Mouse (Mus musculus) layer of hippocampus, adult 2 months (tissue): ENCODE measurements at regions not wholly inside any gene's neighbourhood (a gene's known extent, or its start where the extent isn't known, plus 50 kb on each side); places are given as distances from the start of the nearest gene placed in this dataset.
A peak's percentile ranks its signal among the peaks of the same experiment; 100 is the strongest.
"Not testable (repeated sequence)": the region's sequence is repeated elsewhere in the genome, so short reads cannot be mapped to it uniquely, and the experiment has no call there.

Experiments used
- DNase-seq, 2 experiments: peaks; one replicate each; pipeline ENCODE4 v3.0.0; 2022; ENCODE audit warnings: low spot score in 2 of 2
- H3K27ac ChIP-seq: fragments of 200-600 bp; 2 replicates; pipeline ENCODE4 v1.8.1; 2022
- H3K4me3 ChIP-seq: fragments of 200-600 bp; 2 replicates; pipeline ENCODE4 v1.8.1; 2022; ENCODE audit warnings: mild to moderate bottlenecking
- CTCF ChIP-seq: fragments of 200-600 bp; conservative IDR thresholded peaks from 2 replicates; pipeline ENCODE4 v1.8.1; 2022; ENCODE audit warnings: antibody characterized with exemption, mild to moderate bottlenecking, moderate library complexity

GRCm38 (mm10) chr10:19297669-19298068 is 58.7 kb upstream of the Olig3 start:
- H3K27ac ChIP-seq = no peak overlapping the region
- TF ChIP-seq CTCF = peak; percentile 76
- H3K4me3 ChIP-seq = no peak overlapping the region
- DNase-seq = no peak

- no peak for TF ChIP-seq CTCF
- H3K4me3 ChIP-seq = no peak overlapping the region
- H3K27ac ChIP-seq = no peak overlapping the region
- DNase-seq = no peak
Measured at GRCm38 (mm10) chr10:19295388-19296013, 60.8 kb upstream of the Olig3 start.

- DNase-seq = no peak
Measured at GRCm38 (mm10) chr10:19291474-19291873, 64.9 kb upstream of the Olig3 start.

GRCm38 (mm10) chr10:19291039-19291438 is 65.3 kb upstream of the Olig3 start:
- H3K27ac ChIP-seq, DNase-seq, H3K4me3 ChIP-seq: not testable (repeated sequence)

More at GRCm38 (mm10) chr10:19291474-19291873, 64.9 kb upstream of the Olig3 start:
- TF ChIP-seq CTCF = no peak
- no peak overlapping the region for H3K4me3 ChIP-seq
- no peak overlapping the region for H3K27ac ChIP-seq

- Histone ChIP-seq H3K27ac (no peak overlapping the region), H3K4me3 (no peak overlapping the region)
- TF ChIP-seq CTCF = no peak
- no peak for DNase-seq
Measured at GRCm38 (mm10) chr10:19282166-19282565, 74.2 kb upstream of the Olig3 start.

- TF ChIP-seq CTCF = no peak
- Histone ChIP-seq H3K27ac (no peak overlapping the region), H3K4me3 (no peak overlapping the region)
- DNase-seq = no peak
Measured at GRCm38 (mm10) chr10:19281021-19281420, 75.3 kb upstream of the Olig3 start.

GRCm38 (mm10) chr10:19278189-19278842 is 78.0 kb upstream of the Olig3 start:
- DNase-seq = no peak
- no peak overlapping the region for H3K4me3 ChIP-seq
- TF ChIP-seq CTCF = no peak
- no peak overlapping the region for H3K27ac ChIP-seq

- Histone ChIP-seq H3K27ac (no peak overlapping the region), H3K4me3 (no peak overlapping the region)
- peak; percentile 76 to 79 for DNase-seq
- TF ChIP-seq CTCF = no peak
Measured at GRCm38 (mm10) chr10:19277103-19277827, 79.1 kb upstream of the Olig3 start.

- Histone ChIP-seq H3K27ac (no peak overlapping the region), H3K4me3 (no peak overlapping the region)
- no peak for DNase-seq
- TF ChIP-seq CTCF = no peak
Measured at GRCm38 (mm10) chr10:19274985-19275384, 81.3 kb upstream of the Olig3 start.

GRCm38 (mm10) chr10:19269418-19269817 is 86.9 kb upstream of the Olig3 start:
- Histone ChIP-seq H3K27ac (no peak overlapping the region), H3K4me3 (no peak overlapping the region)
- no peak for TF ChIP-seq CTCF
- DNase-seq = no peak

- TF ChIP-seq CTCF = no peak
- no peak for DNase-seq
- H3K27ac ChIP-seq = no peak overlapping the region
- no peak overlapping the region for H3K4me3 ChIP-seq
Measured at GRCm38 (mm10) chr10:19268051-19268450, 88.3 kb upstream of the Olig3 start.

GRCm38 (mm10) chr10:19240102-19240759 is 116.1 kb upstream of the Olig3 start:
- Histone ChIP-seq H3K4me3 (no peak overlapping the region), H3K27ac (no peak overlapping the region)
- DNase-seq = peak; percentile 44 to 52
- peak; percentile 85 for TF ChIP-seq CTCF

GRCm38 (mm10) chr10:19216240-19216639 is 140.1 kb upstream of the Olig3 start:
- DNase-seq = no peak
- no peak overlapping the region for H3K27ac ChIP-seq
- no peak for TF ChIP-seq CTCF
- H3K4me3 ChIP-seq = no peak overlapping the region

GRCm38 (mm10) chr10:19209751-19210150 is 146.6 kb upstream of the Olig3 start:
- Histone ChIP-seq H3K4me3 (no peak overlapping the region), H3K27ac (no peak overlapping the region)
- TF ChIP-seq CTCF = no peak
- no peak for DNase-seq
